Mouse (Mus musculus) kidney, adult 9 months (tissue): Measurements from ENCODE around the gene Tmem266.

ENCODE experiments used
- DNase-seq: peaks from one replicate; pipeline ENCODE4 v3.0.0; 2022

The Tmem266 gene

DNA sequence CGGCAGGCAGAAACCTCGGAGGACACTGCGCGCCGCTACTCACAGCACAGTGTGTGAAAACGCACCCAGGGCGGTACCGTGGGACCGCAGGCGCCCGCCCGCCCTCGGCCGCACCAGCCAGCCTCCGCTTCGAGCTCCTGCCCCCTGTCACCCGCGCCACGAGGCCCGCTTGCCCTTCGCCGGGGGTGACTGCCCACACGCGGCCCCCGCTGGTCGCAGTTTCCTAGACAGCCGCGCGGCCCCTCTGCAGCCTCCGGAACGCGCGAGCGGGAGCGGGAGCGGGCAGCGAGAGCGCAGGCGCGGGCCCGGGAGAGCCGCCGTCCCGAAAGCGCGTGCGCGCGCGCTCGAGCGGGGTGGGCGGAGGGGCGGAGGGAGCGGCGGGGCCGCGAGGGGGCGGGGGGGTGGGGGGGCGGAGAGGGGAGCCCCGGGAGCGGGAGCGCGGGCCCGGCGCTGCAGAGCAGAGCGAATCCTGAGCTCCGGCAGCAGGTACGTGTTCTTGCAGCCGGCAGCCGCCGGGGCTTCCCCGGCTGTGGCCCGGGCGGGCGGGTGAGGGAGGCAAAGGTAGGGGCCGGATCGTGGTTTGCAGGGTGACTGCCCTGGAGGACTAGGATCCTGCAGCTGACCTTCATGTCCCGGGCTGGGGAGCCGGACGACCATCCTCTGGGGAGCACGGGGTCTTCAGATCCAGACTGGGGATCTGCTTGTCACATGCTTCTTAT, at the start of gene Tmem266, which contains the start of gene Nrg4:
Tmem266 (plus strand) TSS at position 399 of the 719 bp plus-strand sequence.
Nrg4 (minus strand) TSS at position 330 of the 719 bp plus-strand sequence.
- DNase-seq: peak; percentile 56

DNA sequence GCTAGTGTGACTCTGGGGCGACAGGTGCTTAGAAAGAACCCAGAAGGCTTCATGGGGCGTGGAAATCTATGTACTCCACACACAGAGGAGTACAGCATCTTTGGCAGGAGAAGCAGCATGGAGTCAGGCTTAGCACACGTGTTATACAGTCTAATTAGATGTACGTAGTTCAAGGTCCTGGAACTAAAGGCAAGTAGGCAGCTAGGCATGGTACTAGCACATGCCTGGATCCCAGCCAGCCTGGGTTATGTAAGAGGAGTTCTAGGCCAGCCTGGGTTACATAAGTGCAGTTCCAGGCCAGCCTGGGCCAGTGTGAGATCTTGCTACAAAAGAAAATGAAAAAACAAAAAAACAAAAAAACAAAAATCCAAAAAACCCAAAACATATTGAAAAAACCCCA, 49.2 kb upstream of the Tmem266 start:
- peak; percentile 94 for DNase-seq

DNA sequence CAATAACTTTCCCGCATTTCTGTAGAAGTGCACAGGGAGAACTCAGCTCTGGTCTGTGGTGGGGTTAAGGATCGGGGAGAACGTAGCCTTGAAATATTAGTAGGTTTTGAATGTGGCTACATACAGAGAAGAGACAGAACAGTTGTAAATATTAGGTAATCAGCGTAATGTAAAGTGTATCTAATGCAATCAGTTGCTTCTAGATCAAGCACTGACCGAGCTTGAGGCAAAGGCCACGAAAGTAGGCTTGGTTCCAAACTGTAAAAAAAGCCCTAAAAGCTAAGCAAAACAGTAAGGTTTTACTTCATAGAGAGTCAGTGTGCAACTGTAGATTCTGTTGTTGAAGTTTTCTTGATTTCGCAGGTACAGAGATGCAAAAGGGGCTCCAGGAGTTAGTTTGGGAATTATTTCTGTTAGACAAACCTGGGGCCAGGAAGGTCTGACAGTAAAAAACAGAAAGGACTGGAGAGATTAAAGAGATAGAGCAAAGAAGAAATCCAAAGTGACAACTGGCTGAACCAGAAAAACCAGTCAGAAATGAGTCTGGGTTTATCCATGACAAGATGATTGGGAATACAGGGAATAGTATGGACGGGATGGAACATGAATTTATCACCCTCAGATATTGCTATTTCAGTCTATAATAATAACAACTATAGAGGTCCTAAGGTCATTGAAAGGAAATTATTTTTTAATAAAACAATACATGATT, 47.4 kb upstream of the Tmem266 start:
- no peak for DNase-seq

DNA sequence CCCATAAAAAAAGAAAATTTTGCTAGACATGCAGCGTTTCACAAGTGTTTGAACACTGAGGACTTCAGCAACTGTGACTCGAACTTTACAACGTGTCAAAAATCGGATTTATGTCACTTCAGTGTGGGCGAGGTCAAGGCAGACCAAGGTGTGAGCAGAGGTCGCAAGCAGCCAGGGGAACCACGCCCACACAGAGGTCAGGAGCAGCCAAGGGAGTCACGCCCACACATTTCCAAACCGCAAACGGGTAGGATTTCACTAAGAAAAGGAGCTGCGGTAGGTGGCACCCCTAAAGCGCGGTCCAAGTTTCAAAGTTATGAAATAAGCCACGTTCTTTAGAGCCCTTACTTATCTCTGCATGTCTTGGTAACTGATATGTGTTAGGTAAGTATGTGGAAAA, 43.2 kb upstream of the Tmem266 start:
- DNase-seq: peak; percentile 57

DNA sequence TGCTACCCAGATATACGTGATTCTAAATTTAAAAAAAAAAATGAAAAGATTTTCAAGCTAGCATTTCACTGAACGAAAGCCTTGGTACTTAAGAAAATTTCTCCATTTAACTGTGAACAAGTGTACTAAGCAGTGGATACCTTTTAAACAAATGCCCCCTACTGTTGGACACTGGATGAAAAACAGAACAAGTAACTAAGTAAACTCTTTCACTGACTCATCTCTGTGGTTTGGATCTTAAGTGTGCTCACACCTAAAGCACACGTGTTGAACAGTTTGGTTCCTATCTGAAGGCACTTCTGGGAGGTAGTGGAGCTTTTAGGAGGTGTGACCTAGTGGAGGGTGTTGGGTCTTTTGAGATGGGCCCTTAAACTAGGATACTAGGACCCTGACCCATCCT, 41.5 kb upstream of the Tmem266 start:
- peak; percentile 16 for DNase-seq

DNA sequence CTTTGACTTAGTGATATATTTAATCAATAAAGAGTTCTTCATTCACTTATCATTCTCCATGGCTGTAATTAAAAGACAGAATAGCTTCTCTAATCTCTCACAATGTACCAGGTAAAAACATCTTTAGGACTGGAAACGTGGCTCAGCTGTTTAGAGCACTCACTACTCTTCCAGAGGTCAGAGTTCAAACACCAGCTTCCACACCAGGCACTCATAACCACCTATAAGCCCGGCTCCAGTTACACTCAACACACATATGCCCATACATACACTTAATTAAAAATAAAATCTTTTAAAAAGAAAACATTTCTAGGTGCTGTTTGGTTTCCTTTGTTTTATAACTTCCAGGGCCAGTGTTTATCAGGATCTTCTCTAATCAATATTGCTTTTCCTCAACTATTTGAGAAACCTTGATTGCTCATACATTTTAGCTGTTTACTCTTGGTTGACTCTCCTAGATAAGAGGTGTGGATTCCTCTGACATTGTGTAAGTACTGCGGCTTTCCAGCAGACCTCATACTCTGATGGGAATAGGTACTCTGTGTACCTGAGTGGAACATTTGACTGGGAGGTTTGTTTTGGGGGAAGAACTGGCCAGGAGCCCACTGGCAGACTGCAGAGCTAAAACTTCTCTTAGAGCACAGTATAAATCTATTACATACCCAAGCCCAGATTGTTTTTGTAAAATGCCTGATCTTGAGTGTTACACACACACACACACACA, 37.1 kb upstream of the Tmem266 start:
- no peak for DNase-seq

DNA sequence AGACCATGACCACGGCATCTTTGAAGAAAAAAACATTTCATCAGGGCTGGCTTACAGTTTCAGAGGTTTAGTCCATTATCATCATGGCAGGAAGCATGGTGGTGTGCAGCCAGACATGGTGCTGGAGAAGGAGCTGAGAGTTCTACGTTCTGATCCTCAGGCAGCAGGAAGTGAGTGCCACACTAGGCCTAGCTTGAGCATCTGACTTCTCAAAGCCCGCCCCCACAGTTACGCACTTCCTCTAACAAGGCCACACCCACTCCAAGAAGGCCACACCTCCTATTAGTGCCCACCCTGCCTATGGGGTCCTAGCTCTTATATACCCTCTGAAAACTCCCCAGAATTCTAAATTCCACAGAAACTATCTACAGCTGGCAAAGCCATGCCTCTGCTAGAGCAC, 34.7 kb upstream of the Tmem266 start:
- no peak for DNase-seq

DNA sequence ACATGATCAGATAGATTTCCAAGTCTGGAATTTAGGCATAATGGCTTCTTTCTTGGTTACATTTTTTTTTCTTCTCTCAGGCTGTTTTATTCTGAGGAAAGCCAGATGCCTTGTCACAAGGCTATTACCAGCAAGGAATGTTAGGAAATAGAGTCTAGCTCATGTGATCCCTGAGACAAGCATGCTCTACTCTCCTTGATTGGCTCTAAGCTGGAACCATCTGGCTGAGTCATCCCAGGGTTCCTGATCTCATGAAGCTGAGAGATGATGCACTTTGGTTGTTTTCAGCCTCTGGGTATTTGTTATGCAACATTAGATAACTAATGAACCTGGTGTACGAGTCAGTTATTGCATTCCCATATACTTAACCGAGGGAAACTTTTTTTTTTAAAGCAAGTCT, 30.5 kb upstream of the Tmem266 start:
- DNase-seq: peak; percentile 8

DNA sequence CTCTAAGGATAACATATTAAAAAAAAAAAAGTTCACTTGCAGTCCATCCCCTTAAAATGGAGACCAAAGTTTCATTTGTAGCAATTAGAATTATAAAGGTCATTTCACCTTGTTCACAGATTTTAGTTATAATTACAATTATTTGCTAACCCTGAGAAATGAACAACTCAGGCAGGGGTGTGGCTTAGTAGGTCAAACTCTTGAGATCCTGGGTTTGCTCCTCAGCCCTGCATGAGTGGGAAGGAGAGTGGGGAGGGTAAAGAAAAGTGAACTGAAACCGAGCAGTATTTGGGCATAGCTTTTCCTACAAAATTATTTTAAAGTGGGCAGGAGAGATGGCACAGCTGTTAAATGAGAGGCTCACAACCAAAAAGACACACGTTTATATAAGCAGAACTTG, 19.6 kb upstream of the Tmem266 start:
- DNase-seq: peak; percentile 54

DNA sequence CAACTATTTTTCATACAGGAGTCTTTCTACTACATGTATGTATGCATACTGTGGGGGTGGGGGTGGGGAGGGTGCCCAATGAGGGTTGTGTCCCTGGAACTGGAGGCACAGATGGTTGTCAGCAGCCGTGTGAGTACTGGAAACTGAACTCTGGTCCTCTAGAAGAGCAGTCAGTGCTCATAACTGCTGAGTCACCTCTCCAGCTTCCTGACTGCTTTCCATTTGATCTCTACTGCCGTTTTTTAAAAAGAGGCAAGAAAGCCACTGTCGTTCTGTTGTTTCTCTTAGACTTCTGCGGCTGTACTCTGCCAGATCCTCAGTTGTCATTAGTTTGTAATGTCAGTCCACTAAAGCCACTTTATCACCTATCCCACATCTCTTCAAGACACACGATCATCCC, 19.2 kb upstream of the Tmem266 start:
- no peak for DNase-seq

DNA sequence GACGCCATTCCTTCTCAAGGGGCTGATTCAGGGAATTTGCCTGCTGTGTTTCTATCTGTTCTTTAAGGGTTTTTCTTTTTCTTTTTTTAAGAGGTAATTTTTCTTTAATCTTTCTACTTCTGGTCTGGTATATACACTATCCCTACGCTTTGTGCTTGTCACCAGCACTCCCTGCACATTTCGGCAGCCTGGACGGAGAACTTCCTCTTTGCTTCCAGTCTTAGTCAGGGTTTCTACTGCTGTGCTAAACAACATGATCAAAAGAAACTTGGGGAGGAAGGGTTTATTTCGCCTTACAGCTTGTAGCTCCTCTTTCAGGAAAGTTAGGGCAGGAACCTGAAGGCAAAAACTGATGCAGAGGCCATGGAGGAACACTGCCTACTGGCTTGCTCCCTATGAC, 18.3 kb upstream of the Tmem266 start:
- no peak for DNase-seq

DNA sequence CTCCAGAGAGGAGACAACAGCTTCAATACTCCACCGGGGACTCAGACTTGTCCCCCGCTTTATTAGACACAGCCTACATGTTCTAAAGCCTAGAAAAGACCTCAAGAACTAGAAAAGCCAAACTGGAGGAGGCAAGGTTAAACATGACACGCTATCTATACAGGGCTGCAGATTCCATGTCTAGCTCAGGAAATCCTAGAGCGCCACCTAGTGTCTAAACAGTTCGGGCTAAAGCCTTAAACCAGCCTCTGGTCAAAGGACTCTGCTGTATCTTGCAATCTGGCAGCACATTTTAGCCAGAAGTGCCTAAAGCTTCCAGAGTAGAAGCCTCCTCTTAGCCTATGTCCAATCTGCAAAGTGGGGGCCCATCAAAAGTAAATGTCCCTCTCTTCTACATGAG, 15.2 kb upstream of the Tmem266 start:
- peak; percentile 86 for DNase-seq

DNA sequence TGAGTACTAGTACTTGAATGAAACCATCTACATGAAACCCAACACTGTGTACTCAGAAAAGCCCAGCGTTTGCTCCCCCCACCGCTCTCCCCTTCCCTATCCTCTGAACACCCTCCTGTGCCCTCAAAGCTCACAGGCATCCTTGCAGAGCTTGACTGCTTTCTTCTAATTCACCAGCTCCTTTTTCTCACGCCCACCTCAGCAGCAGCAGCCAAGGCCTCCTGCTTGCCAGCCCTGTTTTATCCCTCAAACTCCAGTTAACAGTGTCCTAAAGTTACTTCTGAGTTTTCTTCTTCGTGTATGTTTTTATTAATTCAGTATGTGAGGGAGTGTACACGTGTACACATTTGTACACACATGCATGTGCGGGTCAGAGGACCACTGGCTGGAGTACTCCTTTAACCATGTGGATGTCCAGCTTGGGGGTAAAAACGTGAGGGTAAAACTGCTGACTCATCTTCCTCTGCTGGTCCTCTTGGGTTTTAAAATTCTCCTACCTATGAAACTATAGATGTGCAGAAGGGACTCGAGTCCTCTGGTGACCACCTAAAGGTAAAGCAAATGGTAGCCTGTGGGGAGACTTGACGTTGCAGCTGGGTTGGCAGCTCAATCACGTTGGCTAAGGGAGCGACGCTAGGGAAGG, 13.0 kb upstream of the Tmem266 start:
- no peak for DNase-seq

DNA sequence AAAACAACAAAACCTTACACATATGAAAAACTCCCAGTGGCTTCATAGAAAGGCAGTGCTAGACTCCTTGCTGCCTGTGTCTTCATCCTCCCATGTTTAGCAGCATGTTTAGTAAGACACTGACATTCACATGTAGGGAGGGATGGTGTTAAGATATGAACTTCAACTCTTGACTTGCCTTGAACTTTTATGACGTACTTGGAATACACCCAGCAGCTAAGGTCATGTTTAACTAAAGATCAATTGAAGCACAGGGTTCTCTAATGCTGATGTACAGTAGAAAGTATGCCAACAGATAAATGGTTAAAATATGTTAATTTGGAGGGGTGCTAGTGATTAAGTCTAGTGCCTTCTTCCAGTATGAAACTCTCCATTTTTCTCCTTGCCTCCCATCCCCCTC, 4.1 kb upstream of the Tmem266 start:
- DNase-seq: no peak

DNA sequence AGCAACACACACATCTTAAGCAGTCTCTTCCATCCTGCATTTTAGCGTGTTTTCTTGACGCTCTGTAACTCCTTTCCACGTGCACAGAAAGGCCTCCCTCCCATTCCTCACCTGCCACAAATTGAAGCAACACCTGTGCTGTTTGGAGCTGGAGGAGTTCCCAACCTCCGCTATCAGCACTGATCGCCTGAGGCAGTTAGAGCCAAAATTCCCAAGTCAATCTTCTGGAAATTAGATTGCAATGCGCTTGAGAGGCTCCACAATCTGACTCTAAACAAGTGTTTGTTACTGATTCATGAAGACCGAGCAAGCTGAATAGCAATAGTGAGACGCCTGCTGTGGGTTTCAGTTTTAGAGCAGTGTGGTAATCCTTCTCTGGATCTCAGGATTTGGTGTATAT, 2.6 kb upstream of the Tmem266 start:
- no peak for DNase-seq

DNA sequence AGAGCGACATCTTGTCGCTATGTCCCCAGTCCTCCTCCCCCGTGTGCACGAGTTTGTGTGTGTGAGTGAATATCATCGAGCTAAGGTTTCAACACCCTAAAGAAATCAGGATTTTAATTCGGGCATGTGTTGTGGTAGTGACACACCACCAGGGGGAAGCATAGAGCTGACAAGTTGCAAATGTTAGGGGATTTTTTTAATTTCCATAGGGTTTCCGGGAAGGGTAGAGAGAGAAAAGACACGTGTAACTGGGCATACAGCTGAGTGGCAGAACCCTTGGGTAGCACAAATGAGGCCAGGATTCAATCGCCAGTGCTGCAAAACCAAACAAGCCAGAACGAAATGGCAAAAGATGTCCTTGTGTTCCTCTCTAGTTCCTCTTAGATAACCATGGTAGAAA, 2.2 kb upstream of the Tmem266 start:
- no peak for DNase-seq

DNA sequence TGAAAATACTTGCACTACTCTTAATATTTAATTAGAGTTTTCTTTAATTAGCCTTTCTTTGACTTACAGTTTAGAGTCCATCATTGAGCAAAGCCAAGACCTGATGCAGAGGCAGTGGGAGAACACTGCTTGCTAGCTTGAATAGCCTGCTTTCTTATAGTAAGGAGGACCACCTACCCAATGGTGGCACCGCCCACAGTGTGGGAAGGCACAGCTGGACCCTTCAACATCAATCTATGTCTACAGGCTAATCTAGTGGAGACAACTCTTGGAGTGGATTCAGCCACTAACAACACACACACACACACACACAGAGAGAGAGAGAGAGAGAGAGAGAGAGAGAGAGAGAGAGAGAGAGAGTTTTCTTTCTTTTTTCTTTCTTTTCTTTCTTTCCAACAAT, 1.7 kb upstream of the Tmem266 start:
- no peak for DNase-seq

DNA sequence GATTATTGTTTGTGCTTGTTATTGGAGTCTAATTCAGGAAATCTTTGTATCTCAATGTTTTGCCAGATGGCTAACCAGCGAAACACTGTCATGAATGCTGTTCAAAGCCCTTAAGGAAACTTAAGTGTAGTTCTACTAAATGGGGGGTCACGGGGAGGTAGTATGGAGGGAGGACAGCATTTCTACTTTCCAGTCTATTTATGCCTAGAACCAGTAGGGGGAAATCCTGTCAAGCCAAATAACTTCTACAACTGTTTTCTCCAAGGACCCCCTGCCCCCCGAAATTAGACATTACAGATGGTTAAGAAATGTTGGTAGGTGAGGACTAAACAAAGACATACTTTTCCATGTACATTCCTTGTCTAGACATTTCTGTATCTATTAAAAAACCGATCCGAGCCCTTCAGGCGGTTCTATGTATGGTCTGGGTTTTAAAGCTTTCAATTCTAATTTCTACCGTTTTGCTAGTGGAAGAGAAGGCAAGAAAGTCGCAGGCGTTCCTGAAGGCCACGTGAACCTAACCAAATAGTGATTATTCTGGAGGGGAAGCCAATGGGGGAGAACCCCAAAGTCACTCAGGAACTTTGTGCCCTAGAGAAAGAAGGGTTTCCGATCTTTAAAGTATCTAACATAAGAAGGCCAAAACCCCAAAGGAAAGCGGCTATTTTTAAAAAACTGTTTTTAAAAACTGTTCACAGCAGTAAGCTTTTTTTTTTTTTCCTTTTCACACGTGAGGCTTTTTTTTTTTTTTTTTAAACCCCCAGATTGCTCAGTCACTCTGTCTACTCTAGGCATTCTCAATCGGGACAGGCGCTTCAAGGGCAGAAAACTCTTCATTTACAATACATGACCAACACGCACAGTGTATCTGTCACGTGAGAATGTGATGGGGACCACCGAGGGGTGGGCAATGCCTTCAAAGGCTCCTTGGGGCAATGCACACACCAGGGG, 874 bp upstream of the Tmem266 start:
- no peak for DNase-seq

DNA sequence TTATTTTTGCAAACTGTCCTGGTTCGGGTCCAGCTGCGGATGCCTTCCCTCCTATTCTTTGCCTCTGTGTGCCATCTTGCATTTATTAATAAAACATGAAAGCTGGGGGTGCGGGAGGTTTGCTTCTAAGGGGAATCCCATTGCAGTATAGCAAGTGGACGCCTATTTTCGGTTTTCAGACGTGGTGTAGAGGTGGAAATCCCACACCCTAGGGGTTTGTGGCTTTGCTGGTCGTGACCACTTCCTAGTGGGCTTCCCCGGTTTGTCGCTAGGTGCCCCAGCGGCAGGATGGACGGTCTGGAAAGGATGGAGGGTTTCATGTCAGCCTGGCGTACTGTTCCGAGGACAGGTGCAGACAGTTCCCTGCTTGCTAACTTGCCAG, 512 bp downstream of the Tmem266 start:
- no peak for DNase-seq

DNA sequence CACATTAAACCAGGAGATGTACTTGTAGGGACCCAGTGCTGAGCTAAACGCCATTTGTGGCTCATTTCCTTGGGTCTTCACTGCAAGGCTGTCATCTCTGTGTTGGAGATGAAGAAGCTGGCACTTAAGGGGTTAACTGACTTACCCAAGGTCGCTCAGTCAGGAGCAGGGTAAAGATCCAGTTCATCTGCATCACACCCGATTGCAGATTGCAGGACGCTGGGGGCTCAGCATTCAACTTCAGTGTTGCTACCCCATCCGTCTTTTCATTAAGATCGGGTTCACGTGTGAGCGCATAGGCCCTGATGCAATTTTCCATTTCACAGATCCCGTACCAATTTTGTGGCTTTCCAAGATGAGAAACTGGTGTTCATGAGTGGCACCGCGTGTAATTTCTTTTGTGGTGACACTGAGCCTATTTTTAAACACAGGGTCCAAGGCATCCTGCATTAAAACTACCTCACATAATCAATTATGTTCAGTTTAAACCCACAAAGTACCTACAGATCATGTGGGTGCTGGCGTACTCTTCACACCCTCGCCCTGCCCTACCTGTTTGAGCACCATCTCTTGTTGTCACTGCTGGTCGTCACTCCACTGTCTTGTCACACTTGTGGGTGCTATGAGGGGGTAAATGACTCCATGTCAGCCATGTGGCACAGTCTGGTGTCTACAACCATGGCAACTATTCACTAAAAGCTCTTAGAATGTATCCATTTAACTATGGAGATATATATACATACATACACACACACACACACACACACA, 1.6 kb downstream of the Tmem266 start:
- no peak for DNase-seq

DNA sequence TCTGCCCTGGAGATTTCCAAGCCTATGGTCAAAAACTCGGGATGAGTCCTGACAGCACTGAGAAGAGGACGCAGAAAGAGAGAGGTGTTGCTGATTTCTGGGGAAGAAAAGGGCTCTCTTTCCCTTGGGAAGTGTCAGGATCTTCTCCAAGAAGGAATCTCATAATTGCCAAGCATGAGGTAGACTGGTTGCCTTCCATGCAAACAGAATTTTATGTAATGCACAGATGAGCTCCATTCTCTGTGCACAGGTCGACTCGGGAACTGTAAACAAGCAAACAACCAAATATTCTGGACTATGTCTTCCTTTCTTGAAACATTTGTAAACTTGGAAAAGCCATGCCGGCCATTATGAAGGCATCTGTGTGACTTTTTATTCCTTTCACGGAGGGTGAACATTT, 2.7 kb downstream of the Tmem266 start:
- DNase-seq: no peak

DNA sequence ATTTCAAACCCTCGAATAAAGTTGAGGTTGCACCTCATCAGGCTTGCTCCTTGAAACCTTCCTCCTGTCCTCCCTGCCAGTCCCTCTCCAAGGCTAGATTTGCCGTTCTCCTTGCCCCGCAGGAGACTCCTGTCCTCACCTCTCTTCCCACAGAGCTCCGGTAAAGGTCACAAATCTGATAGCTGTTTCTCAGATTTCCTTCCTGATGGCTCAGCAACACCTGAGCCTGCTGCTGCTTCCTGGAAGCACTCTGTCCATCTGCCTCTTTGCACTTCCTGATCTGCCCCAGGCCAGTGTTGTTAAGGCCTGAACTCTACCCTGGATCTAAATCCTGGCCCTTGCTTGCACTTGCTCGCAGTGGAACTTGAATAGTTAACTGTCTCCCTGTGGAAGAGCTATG, 5.8 kb downstream of the Tmem266 start:
- DNase-seq: no peak
